Mouse (Mus musculus) heart, embryonic 14.5 days (tissue): ENCODE measurements around the gene Abcb7. TPM values are rescaled to one million over a fixed set of nuclear protein-coding genes. Genes with fewer than 3 reads are reported as not detected.
"Not testable (repeated sequence)": the region's sequence is repeated elsewhere in the genome, so short reads cannot be mapped to it uniquely, and the experiment has no call there.

Source experiments
- ATAC-seq: fragments of 200-750 bp; cut with Nextera tagmentation; 2 replicates; pipeline ENCODE4 v1.8.0; 2017; ENCODE audit warnings: low read depth, moderate TSS enrichment; ENCODE audit not compliant: insufficient number of reproducible peaks, insufficient read depth, low FRiP score
- H3K27ac ChIP-seq, 2 experiments: fragments of 200-500 bp in 1 of 2; fragments of 300-500 bp in 1 of 2; sonication (generic) in 1 of 2; replicated peaks in 1 of 2; 2 replicates each; pipeline ENCODE4 v1.5.1; 2012 to 2014; ENCODE audit warnings: low read depth in 2 of 2, low read length in 2 of 2, control low read depth in 1 of 2, mild to moderate bottlenecking in 1 of 2, mixed read lengths in 1 of 2; ENCODE audit not compliant: control insufficient read depth in 1 of 2, insufficient read depth in 1 of 2
- H3K27me3 ChIP-seq: fragments of 300-500 bp; sonication (generic); 2 replicates; pipeline ENCODE4 v1.6.1; 2014; ENCODE audit warnings: mild to moderate bottlenecking, low read length, control low read depth; ENCODE audit not compliant: control insufficient read depth, insufficient read depth
- H3K36me3 ChIP-seq: fragments of 300-500 bp; sonication (generic); 2 replicates; pipeline ENCODE4 v1.6.1; 2014; ENCODE audit warnings: mild to moderate bottlenecking, control low read depth, low read length, mixed read lengths; ENCODE audit not compliant: control insufficient read depth, insufficient read depth
- H3K4me1 ChIP-seq, 2 experiments: fragments of 200-500 bp in 1 of 2; fragments of 300-500 bp in 1 of 2; sonication (generic) in 1 of 2; 2 replicates each; pipeline ENCODE4 v1.6.1; 2012 to 2014; ENCODE audit warnings: low read length in 2 of 2, control low read depth in 1 of 2, mixed read lengths in 1 of 2; ENCODE audit not compliant: control insufficient read depth in 2 of 2, insufficient read depth in 2 of 2
- H3K4me2 ChIP-seq: fragments of 300-500 bp; sonication (generic); 2 replicates; pipeline ENCODE4 v1.6.1; 2014; ENCODE audit warnings: mild to moderate bottlenecking, low read length
- H3K4me3 ChIP-seq, 2 experiments: fragments of 200-500 bp in 1 of 2; fragments of 300-500 bp in 1 of 2; sonication (generic) in 1 of 2; 2 replicates each; pipeline ENCODE4 v1.5.1; 2012 to 2014; ENCODE audit warnings: low read length in 2 of 2, mild to moderate bottlenecking in 2 of 2, control low read depth in 1 of 2, low read depth in 1 of 2, moderate library complexity in 1 of 2; ENCODE audit not compliant: control insufficient read depth in 1 of 2, insufficient read depth in 1 of 2
- H3K9ac ChIP-seq: fragments of 300-500 bp; sonication (generic); 2 replicates; pipeline ENCODE4 v1.6.1; 2014; ENCODE audit warnings: mild to moderate bottlenecking, low read length
- H3K9me3 ChIP-seq: fragments of 300-500 bp; sonication (generic); 2 replicates; pipeline ENCODE4 v1.6.1; 2016; ENCODE audit warnings: low read length, control low read depth; ENCODE audit not compliant: control insufficient read depth
- WGBS: fragments of 180-500 bp; shearing (Covaris S2); extraction: QIAGEN DNeasy Blood & Tissue Kit; methylation state at CpG from one replicate; pipeline ENCODE4 v1.1.7; 2014; 5-methylcytosine and 5-hydroxymethylcytosine counted together
- polyA plus RNA-seq: library from polyadenylated mRNA; unstranded; fragments of >200 nt; fragmentation: Nextera tagmentation; extraction: Ambion mirVana; gene quantifications from 2 replicates; pipeline ENCODE4 v1.2.1, GENCODE M21; 2014

Abcb7 gene
- polyA plus RNA-seq, 1 experiment from 2014 or later: 15.0 TPM

- no peaks in the 10 kb centered on the region for H3K4me1 ChIP-seq
- H3K4me3 ChIP-seq: no peak overlapping the region
- H3K27ac ChIP-seq: no peak overlapping the region
- no peaks in the 10 kb centered on the region for H3K27me3 ChIP-seq
- H3K36me3 ChIP-seq: no peaks in the 10 kb centered on the region
- H3K4me2 ChIP-seq: no peak overlapping the region
- no peaks in the 10 kb centered on the region for H3K9me3 ChIP-seq
- no peak overlapping the region for H3K9ac ChIP-seq
- ATAC-seq: no peak
- WGBS: 71% methylated on average over 1 of the region's 1 CpGs
Measured at GRCm38 (mm10) chrX:104401134-104401533, 12.5 kb downstream of the Abcb7 start.

GRCm38 (mm10) chrX:104397526-104397925, 16.1 kb downstream of the Abcb7 start:
- no peaks in the 10 kb centered on the region for H3K36me3 ChIP-seq
- no peak overlapping the region for H3K27ac ChIP-seq
- 43% methylated on average over 1 of the region's 1 CpGs for WGBS
- no peaks in the 10 kb centered on the region for H3K4me1 ChIP-seq
- H3K9me3 ChIP-seq: no peaks in the 10 kb centered on the region
- no peak overlapping the region for H3K4me2 ChIP-seq
- no peak overlapping the region for H3K4me3 ChIP-seq
- no peaks in the 10 kb centered on the region for H3K27me3 ChIP-seq
- no peak overlapping the region for H3K9ac ChIP-seq
- no peak for ATAC-seq

- Histone ChIP-seq H3K9ac (no peak overlapping the region), H3K27ac (no peak overlapping the region), H3K27me3 (no peaks in the 10 kb centered on the region), H3K4me3 (no peak overlapping the region), H3K36me3 (no peaks in the 10 kb centered on the region), H3K4me2 (no peak overlapping the region), H3K9me3 (no peaks in the 10 kb centered on the region), H3K4me1 (no peaks in the 10 kb centered on the region)
- no peak for ATAC-seq
Measured at GRCm38 (mm10) chrX:104359686-104360085, 54.0 kb downstream of the Abcb7 start.

- Histone ChIP-seq H3K4me3 (no peak overlapping the region), H3K36me3 (no peaks in the 10 kb centered on the region), H3K27ac (no peak overlapping the region), H3K4me1 (no peaks in the 10 kb centered on the region), H3K9ac (no peak overlapping the region), H3K4me2 (no peak overlapping the region), H3K27me3 (no peaks in the 10 kb centered on the region), H3K9me3 (no peaks in the 10 kb centered on the region)
- WGBS: 47% methylated on average over 1 of the region's 1 CpGs
- ATAC-seq: no peak
Measured at GRCm38 (mm10) chrX:104355842-104356241, 57.8 kb downstream of the Abcb7 start.

GRCm38 (mm10) chrX:104348146-104348545, 65.5 kb downstream of the Abcb7 start:
- H3K4me1 ChIP-seq, H3K27ac ChIP-seq, H3K27me3 ChIP-seq, H3K9ac ChIP-seq, ATAC-seq, H3K4me3 ChIP-seq, H3K4me2 ChIP-seq, H3K9me3 ChIP-seq, H3K36me3 ChIP-seq: not testable (repeated sequence)
- 87% methylated on average over 24 of the region's 31 CpGs for WGBS

- no peak overlapping the region for H3K4me3 ChIP-seq
- no peaks in the 10 kb centered on the region for H3K9me3 ChIP-seq
- ATAC-seq: no peak
- no peaks in the 10 kb centered on the region for H3K4me1 ChIP-seq
- no peak overlapping the region for H3K9ac ChIP-seq
- H3K27ac ChIP-seq: no peak overlapping the region
- H3K36me3 ChIP-seq: peaks cover 8% of the 10 kb centered on the region; the same call in 1 of the 2 replicates
- no peak overlapping the region for H3K4me2 ChIP-seq
- no peaks in the 10 kb centered on the region for H3K27me3 ChIP-seq
Measured at GRCm38 (mm10) chrX:104291721-104292120, 121.9 kb downstream of the Abcb7 start.

GRCm38 (mm10) chrX:104279828-104280227, 133.8 kb downstream of the Abcb7 start:
- H3K4me2 ChIP-seq: no peak overlapping the region
- H3K9me3 ChIP-seq: no peaks in the 10 kb centered on the region
- H3K27me3 ChIP-seq: no peaks in the 10 kb centered on the region
- ATAC-seq: no peak
- no peak overlapping the region for H3K4me3 ChIP-seq
- no peak overlapping the region for H3K9ac ChIP-seq
- H3K36me3 ChIP-seq: no peaks in the 10 kb centered on the region
- no peak overlapping the region for H3K27ac ChIP-seq
- WGBS: 83% methylated on average over 1 of the region's 1 CpGs
- H3K4me1 ChIP-seq: no peaks in the 10 kb centered on the region

GRCm38 (mm10) chrX:104264371-104264770, 149.3 kb downstream of the Abcb7 start:
- no peaks in the 10 kb centered on the region for H3K9me3 ChIP-seq
- 76% methylated on average over 2 of the region's 2 CpGs for WGBS
- no peak overlapping the region for H3K4me3 ChIP-seq
- H3K36me3 ChIP-seq: no peaks in the 10 kb centered on the region
- no peak overlapping the region for H3K9ac ChIP-seq
- no peaks in the 10 kb centered on the region for H3K4me1 ChIP-seq
- H3K27ac ChIP-seq: no peak overlapping the region
- ATAC-seq: no peak
- no peak overlapping the region for H3K4me2 ChIP-seq
- no peaks in the 10 kb centered on the region for H3K27me3 ChIP-seq
